In genomic region chr8:86615095-86615769, GRCm38 (mm10) we compare ENCODE assay signal across 19 mouse cellular contexts. TPM values are rescaled to one million over a fixed set of nuclear protein-coding genes. Genes with fewer than 3 reads are reported as not detected.
"Had no signal": no experiment of that assay in that cellular context is flagged by ENCODE, and none has a peak within 500 bp of the region (broad histone marks: within the 10 kb centered on the region; RNA-seq: fewer than 3 reads in every experiment).

No protein-coding gene starts in this region.

- H3K9ac ChIP-seq: intestine, embryonic 15.5 days; kidney, embryonic 15.5 days; midbrain, embryonic 13.5 days had no signal

- ATAC-seq: intestine, embryonic 15.5 days; midbrain, embryonic 13.5 days; midbrain, embryonic 16.5 days had no signal

- H3K9me3 ChIP-seq: intestine, embryonic 15.5 days; kidney, embryonic 15.5 days; midbrain, embryonic 10.5 days; midbrain, embryonic 13.5 days had no signal

- H3K4me3 ChIP-seq: intestine, embryonic 15.5 days; kidney, embryonic 15.5 days; left cerebral cortex, adult 2 months; midbrain, embryonic 10.5 days; midbrain, embryonic 13.5 days had no signal

- H3K4me2 ChIP-seq: intestine, embryonic 15.5 days; kidney, embryonic 15.5 days; midbrain, embryonic 13.5 days had no signal

- H3K27ac ChIP-seq: intestine, embryonic 15.5 days; kidney, embryonic 15.5 days; left cerebral cortex, adult 2 months; midbrain, embryonic 10.5 days; midbrain, embryonic 13.5 days; stomach, postnatal 0 days had no signal

- DNase-seq: kidney, adult 11 months; kidney, adult 8-10 months; kidney, postnatal 10 days; kidney, postnatal 36 days; layer of hippocampus, postnatal 36 days; lung, adult 2 months; lung, postnatal 14 days; lung, postnatal 4 days; thymus, adult 2 months; thymus, postnatal 14 days; thymus, postnatal 4 days had no signal

- H3K27me3 ChIP-seq: intestine, embryonic 15.5 days; kidney, embryonic 15.5 days; midbrain, embryonic 13.5 days had no signal

- H3K36me3 ChIP-seq: intestine, embryonic 15.5 days; kidney, embryonic 15.5 days; midbrain, embryonic 10.5 days; midbrain, embryonic 13.5 days had no signal

- H3K4me1 ChIP-seq: intestine, embryonic 15.5 days; kidney, embryonic 15.5 days; midbrain, embryonic 10.5 days; midbrain, embryonic 13.5 days had no signal

RNA-seq across cellular contexts. Expression of gene Abcc12, which starts 34.7 kb away (rescaled TPM):
- total RNA-seq: megakaryocyte, adult 5-6 weeks had no signal
- polyA plus RNA-seq: midbrain, embryonic 10.5 days had no signal
